8 mouse cellular contexts compared by ENCODE assay signal in genomic region chrX:48409611-48410387, GRCm38 (mm10). TPM values are rescaled to one million over a fixed set of nuclear protein-coding genes. Genes with fewer than 3 reads are reported as not detected.
DNase-seq lines count a peak whose midpoint lies in the region; ATAC-seq and TF ChIP-seq lines count a peak whose summit lies in the region.

No protein-coding gene starts in this region.

- H3K9ac ChIP-seq in intestine, postnatal 0 days (ENCODE audit: low read depth, low read length) = no peak overlapping the region

- 14% methylated on average over 33 of the region's 36 CpGs for WGBS in intestine, postnatal 0 days
- WGBS in midbrain, embryonic 10.5 days = 19% methylated on average over 36 of the region's 36 CpGs

- H3K4me2 ChIP-seq in intestine, postnatal 0 days (replicated peaks; ENCODE audit: low read depth) = peak overlapping the region; percentile 61

- intact Hi-C loops in left cerebral cortex, postnatal 36 days (cut with DNase I) = loop anchor here (5.0 kb wide), 1 partner anchor 417 kb away; no protein-coding TSS in a partner anchor

- peak; percentile 93 for DNase-seq in adrenal gland, postnatal 10 days
- peak; percentile 83 for DNase-seq in embryo, embryonic 9.5 days (ENCODE audit: extremely low spot score)
- peak; percentile 78 to 81 for DNase-seq in left cerebral cortex, postnatal 36 days (ENCODE audit: low spot score in 2 of 2)
- peak; percentile 84 for DNase-seq in midbrain, embryonic 10.5 days (ENCODE audit: low spot score)
- peak; percentile 36 to 65 for DNase-seq in right cerebral cortex, postnatal 36 days (ENCODE audit: low spot score in 2 of 2)
- DNase-seq in urinary bladder, postnatal 4 days (ENCODE audit: low spot score in 2 of 2) = peak; percentile 78 to 89

- peak overlapping the region; percentile 35; the same call in 1 of the 2 replicates for H3K27ac ChIP-seq in intestine, postnatal 0 days (ENCODE audit: low read depth, low read length)
- no peak overlapping the region for H3K27ac ChIP-seq in midbrain, embryonic 10.5 days (replicated peaks)

- no peaks in the 10 kb centered on the region for H3K4me1 ChIP-seq in intestine, postnatal 0 days (replicated peaks; ENCODE audit: control insufficient read depth, insufficient read depth, low read length)
- no peaks in the 10 kb centered on the region for H3K4me1 ChIP-seq in midbrain, embryonic 10.5 days

- peak; percentile 91 for ATAC-seq in granulocyte monocyte progenitor cell, adult 5-6 weeks (replicated peaks; ENCODE audit: poor library complexity, severe bottlenecking)
- peak; percentile 88 for ATAC-seq in intestine, postnatal 0 days

- peak overlapping the region; percentile 43 for H3K4me3 ChIP-seq in intestine, postnatal 0 days (ENCODE audit: low read depth, low read length)
- peak overlapping the region; percentile 54 for H3K4me3 ChIP-seq in midbrain, embryonic 10.5 days

- TF ChIP-seq CTCF in intestine, postnatal 0 days (IDR thresholded peaks at IDR 0.05; ENCODE audit: low read depth) = peak; percentile 90

- H3K36me3 ChIP-seq in intestine, postnatal 0 days (ENCODE audit: control insufficient read depth, insufficient read depth) = peaks cover 12% of the 10 kb centered on the region; the same call in 1 of the 2 replicates
- H3K36me3 ChIP-seq in midbrain, embryonic 10.5 days = peaks cover 18% of the 10 kb centered on the region

- H3K27me3 ChIP-seq in intestine, postnatal 0 days (replicated peaks; ENCODE audit: control insufficient read depth, insufficient read depth, low read length) = no peaks in the 10 kb centered on the region
- no peaks in the 10 kb centered on the region for H3K27me3 ChIP-seq in midbrain, embryonic 10.5 days (ENCODE audit: low read depth, poor library complexity, severe bottlenecking)

- H3K9me3 ChIP-seq in intestine, postnatal 0 days (ENCODE audit: control insufficient read depth) = no peaks in the 10 kb centered on the region
- no peaks in the 10 kb centered on the region for H3K9me3 ChIP-seq in midbrain, embryonic 10.5 days (replicated peaks)

RNA-seq across cellular contexts. Expression of gene Elf4, which starts 53.1 kb away (rescaled TPM):
- total RNA-seq in adrenal gland, postnatal 10 days (2021) = 10 to 100 TPM; 12.8 to 18.5 TPM
- total RNA-seq in granulocyte monocyte progenitor cell, adult 5-6 weeks (2014; fragmentation: Nextera tagmentation) = 45.1 and 47.2 TPM in 2 replicates
- total RNA-seq in granulocyte monocyte progenitor cell, adult 5-6 weeks (2017) = 12.7 and 13.8 TPM in 2 replicates
- 10.6 and 11.1 TPM in 2 replicates for polyA plus RNA-seq in intestine, postnatal 0 days (2015; fragmentation: Nextera tagmentation; extraction: Ambion mirVana)
- 1 to 10 TPM in 1 of 2 experiments, under 1 TPM in 1; 0.99 to 1.1 TPM for total RNA-seq in left cerebral cortex, postnatal 36 days (2021)
- 1.8 and 2.0 TPM in 2 replicates for polyA plus RNA-seq in midbrain, embryonic 10.5 days (2016; fragmentation: Nextera tagmentation; extraction: Ambion mirVana)

Comparison
In these comparisons a context has a peak if more than half of its experiments do, and no peak if none do; other contexts are left out.
1. RNA of gene Elf4, which starts 53.1 kb away (total RNA-seq): 12.7 to 47.2 TPM in granulocyte monocyte progenitor cell, adult 5-6 weeks and 12.8 to 18.5 TPM in adrenal gland, postnatal 10 days; 0.99 to 1.1 TPM in left cerebral cortex, postnatal 36 days; every median in the first group is over 4 times any median in the second.
2. Peak in every context shown above with its lines, with median percentiles within 50 percentile points of each other: DNase-seq.